Mouse (Mus musculus) G1E (cell line): ENCODE measurements around the gene Igf1.

Source experiments
- CTCF ChIP-seq: IDR thresholded peaks from 2 replicates; pipeline ENCODE4 v1.5.1; 2012; ENCODE audit warnings: low read depth, low read length, inconsistent platforms, mixed read lengths
- GATA1 ChIP-seq: IDR thresholded peaks from 2 replicates; pipeline ENCODE4 v1.6.1; 2012; ENCODE audit warnings: borderline replicate concordance, low read length, inconsistent platforms, mixed read lengths
- POLR2AphosphoS5 ChIP-seq: IDR thresholded peaks from 2 replicates; pipeline ENCODE4 v1.6.1; 2012; ENCODE audit warnings: low read depth, low read length, inconsistent platforms; ENCODE audit not compliant: insufficient replicate concordance
- TAL1 ChIP-seq: conservative IDR thresholded peaks from 2 replicates; pipeline ENCODE4 v1.6.1; 2012; ENCODE audit warnings: low read depth, low read length, inconsistent platforms, mixed read lengths

- TF ChIP-seq CTCF (no peak), POLR2AphosphoS5 (no peak), GATA1 (no peak), TAL1 (no peak)
Observed at GRCm38 (mm10) chr10:87867217-87867616, 9.2 kb downstream of the Igf1 start.
